Mouse (Mus musculus): Measurements from ENCODE around the gene Pth2. TPM values are rescaled to one million over a fixed set of nuclear protein-coding genes. Genes with fewer than 3 reads are reported as not detected.

Gene Pth2
- polyA plus RNA-seq, 1 experiment, result 21.9 TPM

DNA sequence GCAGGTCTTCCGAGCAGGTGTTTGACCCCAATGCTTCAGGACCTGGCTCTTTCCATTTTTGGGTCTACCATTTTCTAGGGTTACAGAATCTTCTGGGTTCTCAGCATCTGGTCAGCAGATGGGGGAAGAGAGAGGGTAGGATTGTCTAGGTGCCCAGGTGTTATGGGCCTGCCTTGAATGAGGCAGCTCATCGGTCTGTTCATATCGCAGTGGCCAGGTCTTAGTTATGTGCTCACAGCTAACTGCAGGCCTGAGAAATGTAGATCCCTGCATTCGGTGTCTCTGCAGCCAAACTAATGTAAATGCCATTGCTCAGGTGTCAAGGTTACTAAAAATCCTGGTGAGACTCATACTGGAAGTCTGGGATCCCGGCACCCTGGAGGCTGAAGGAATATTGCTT lies 45.6 kb downstream of the Pth2 start:
- Histone ChIP-seq H3K27me3 (ENCODE audit: control insufficient read depth, insufficient read depth, low read length) (no peaks in the 10 kb centered on the region), H3K4me3 (ENCODE audit: control insufficient read depth, low read depth, low read length) (no peak overlapping the region), H3K27ac (ENCODE audit: control insufficient read depth, insufficient read depth, low read depth, low read length) (no peak overlapping the region), H3K4me1 (ENCODE audit: control insufficient read depth, insufficient read depth, low read length) (no peaks in the 10 kb centered on the region), H3K36me3 (ENCODE audit: control insufficient read depth, insufficient read depth, low read length) (no peaks in the 10 kb centered on the region)
- TF ChIP-seq CTCF (IDR thresholded peaks at IDR 0.05; ENCODE audit: control insufficient read depth, insufficient read depth, insufficient replicate concordance, low read depth, low read length) (no peak), POLR2A (IDR thresholded peaks at IDR 0.05; ENCODE audit: control insufficient read depth, low read depth, low read length) (no peak)

DNA sequence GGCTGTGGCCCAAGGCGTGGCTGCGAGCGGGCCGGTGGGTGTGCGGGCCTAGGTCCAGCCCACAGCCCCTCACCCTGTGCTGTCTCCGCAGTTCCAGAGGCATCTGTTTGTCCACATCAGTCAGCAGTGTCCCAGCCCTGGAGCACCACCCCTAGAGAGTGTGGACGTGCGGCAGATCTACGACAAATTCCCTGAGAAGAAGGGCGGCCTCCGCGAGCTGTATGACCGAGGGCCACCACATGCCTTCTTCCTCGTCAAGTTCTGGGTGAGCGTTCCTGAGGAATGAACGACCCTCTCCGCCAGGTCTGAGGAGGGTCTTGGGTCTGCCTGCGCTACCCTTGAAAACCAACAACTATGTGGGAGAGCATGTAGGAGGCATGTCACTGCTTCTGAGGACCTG lies 47.8 kb downstream of the Pth2 start:
- TF ChIP-seq CTCF (IDR thresholded peaks at IDR 0.05; ENCODE audit: control insufficient read depth, insufficient read depth, insufficient replicate concordance, low read depth, low read length), result no peak
- no peak for TF ChIP-seq POLR2A (IDR thresholded peaks at IDR 0.05; ENCODE audit: control insufficient read depth, low read depth, low read length)
- H3K27me3 ChIP-seq (ENCODE audit: control insufficient read depth, insufficient read depth, low read length), result no peaks in the 10 kb centered on the region
- H3K4me1 ChIP-seq (ENCODE audit: control insufficient read depth, insufficient read depth, low read length), result peaks cover under 1% of the 10 kb centered on the region
- no peak overlapping the region for H3K27ac ChIP-seq (ENCODE audit: control insufficient read depth, insufficient read depth, low read depth, low read length)
- H3K4me3 ChIP-seq (ENCODE audit: control insufficient read depth, low read depth, low read length), result no peak overlapping the region
- H3K36me3 ChIP-seq (ENCODE audit: control insufficient read depth, insufficient read depth, low read length), result no peaks in the 10 kb centered on the region

DNA sequence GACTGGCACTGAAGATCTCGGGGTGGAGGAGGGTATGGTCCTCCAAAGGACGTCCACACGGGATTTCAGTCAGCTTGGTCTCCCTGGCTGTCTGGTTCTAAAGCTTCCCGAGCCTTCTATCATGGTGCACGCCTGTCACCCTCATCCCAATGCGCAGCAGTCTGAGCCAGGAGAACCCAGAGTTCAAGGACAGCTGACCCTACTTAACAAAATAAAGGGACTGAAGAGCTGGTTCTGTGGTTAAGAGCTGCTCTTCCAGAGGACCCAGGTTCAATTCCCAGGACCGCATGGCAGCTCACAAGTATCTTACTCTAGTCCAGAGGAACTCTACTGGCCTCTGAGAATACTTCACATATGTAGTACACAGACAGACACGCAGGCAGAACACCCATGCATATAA lies 48.3 kb downstream of the Pth2 start:
- no peaks in the 10 kb centered on the region for H3K27me3 ChIP-seq (ENCODE audit: control insufficient read depth, insufficient read depth, low read length)
- no peak overlapping the region for H3K4me3 ChIP-seq (ENCODE audit: control insufficient read depth, low read depth, low read length)
- TF ChIP-seq POLR2A (IDR thresholded peaks at IDR 0.05; ENCODE audit: control insufficient read depth, low read depth, low read length) (no peak), CTCF (IDR thresholded peaks at IDR 0.05; ENCODE audit: control insufficient read depth, insufficient read depth, insufficient replicate concordance, low read depth, low read length) (no peak)
- H3K36me3 ChIP-seq (ENCODE audit: control insufficient read depth, insufficient read depth, low read length), result no peaks in the 10 kb centered on the region
- H3K27ac ChIP-seq (ENCODE audit: control insufficient read depth, insufficient read depth, low read depth, low read length), result no peak overlapping the region
- peaks cover 6% of the 10 kb centered on the region for H3K4me1 ChIP-seq (ENCODE audit: control insufficient read depth, insufficient read depth, low read length)

DNA sequence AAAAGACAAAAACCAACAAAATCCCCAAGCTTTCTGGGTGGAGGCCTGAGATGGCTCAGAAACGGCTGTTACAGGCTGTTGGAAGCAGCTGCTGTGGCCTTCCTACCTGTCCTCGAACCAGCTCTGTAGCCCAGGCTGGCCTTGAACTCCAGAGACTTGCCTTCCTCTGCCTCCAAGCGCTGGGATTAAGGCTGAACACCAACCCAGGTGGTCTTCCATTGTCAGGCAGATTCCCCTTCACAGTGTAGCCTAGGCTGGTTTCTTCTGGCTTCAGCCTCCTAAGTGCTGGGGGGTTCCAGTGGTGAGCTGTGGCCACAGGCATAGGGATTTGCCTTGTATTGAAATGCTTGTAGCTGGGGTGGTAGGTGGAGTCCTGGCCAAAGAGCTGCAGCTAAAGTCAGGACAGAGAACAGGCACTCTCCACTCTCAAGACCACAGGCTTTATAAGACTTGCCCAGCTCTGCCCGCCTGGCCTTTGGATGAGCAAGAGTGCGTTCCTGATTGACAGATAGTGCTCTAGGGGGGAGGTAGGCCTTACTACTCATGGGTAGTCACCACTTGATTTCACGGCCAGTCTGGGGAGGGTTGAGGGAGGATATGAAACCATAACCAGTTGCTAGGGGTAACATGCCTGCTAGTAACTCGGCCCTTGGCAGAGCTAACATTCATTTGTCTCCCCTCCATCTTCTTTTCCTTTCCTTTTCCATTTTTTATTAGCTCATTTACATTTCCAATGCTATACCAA lies 48.8 kb downstream of the Pth2 start:
- peaks cover 8% of the 10 kb centered on the region for H3K4me1 ChIP-seq (ENCODE audit: control insufficient read depth, insufficient read depth, low read length)
- H3K27me3 ChIP-seq (ENCODE audit: control insufficient read depth, insufficient read depth, low read length), result no peaks in the 10 kb centered on the region
- no peak overlapping the region for H3K27ac ChIP-seq (ENCODE audit: control insufficient read depth, insufficient read depth, low read depth, low read length)
- TF ChIP-seq CTCF (IDR thresholded peaks at IDR 0.05; ENCODE audit: control insufficient read depth, insufficient read depth, insufficient replicate concordance, low read depth, low read length) (no peak), POLR2A (IDR thresholded peaks at IDR 0.05; ENCODE audit: control insufficient read depth, low read depth, low read length) (no peak)
- no peaks in the 10 kb centered on the region for H3K36me3 ChIP-seq (ENCODE audit: control insufficient read depth, insufficient read depth, low read length)
- no peak overlapping the region for H3K4me3 ChIP-seq (ENCODE audit: control insufficient read depth, low read depth, low read length)

DNA sequence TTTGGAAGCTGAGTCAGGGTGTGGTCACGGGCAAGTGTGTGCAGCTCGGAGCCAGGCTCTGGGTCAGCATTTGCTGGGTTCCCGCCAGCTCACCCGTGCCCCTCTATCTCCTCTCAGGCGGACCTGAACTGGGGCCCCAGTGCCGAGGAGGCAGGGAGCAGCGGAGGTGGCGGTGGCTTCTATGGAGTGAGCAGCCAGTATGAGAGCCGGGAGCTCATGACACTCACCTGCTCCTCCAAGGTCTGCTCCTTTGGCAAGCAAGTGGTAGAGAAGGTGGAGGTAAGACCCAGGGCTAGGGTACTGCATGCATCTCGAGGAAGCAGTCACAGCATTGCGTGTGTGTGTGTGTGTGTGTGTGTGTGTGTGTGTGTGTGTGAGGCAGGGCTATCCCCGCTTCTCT lies 50.4 kb downstream of the Pth2 start:
- H3K27ac ChIP-seq (ENCODE audit: control insufficient read depth, insufficient read depth, low read depth, low read length), result no peak overlapping the region
- no peak overlapping the region for H3K4me3 ChIP-seq (ENCODE audit: control insufficient read depth, low read depth, low read length)
- H3K27me3 ChIP-seq (ENCODE audit: control insufficient read depth, insufficient read depth, low read length), result no peaks in the 10 kb centered on the region
- TF ChIP-seq POLR2A (IDR thresholded peaks at IDR 0.05; ENCODE audit: control insufficient read depth, low read depth, low read length) (no peak), CTCF (IDR thresholded peaks at IDR 0.05; ENCODE audit: control insufficient read depth, insufficient read depth, insufficient replicate concordance, low read depth, low read length) (no peak)
- peaks cover 14% of the 10 kb centered on the region for H3K4me1 ChIP-seq (ENCODE audit: control insufficient read depth, insufficient read depth, low read length)
- H3K36me3 ChIP-seq (ENCODE audit: control insufficient read depth, insufficient read depth, low read length), result no peaks in the 10 kb centered on the region

Other genes starting within 250 kb of the Pth2 start
- 1,042 and 1,092 TPM in 2 replicates for gene Tsks, start 237.8 kb upstream of the Pth2 start, polyA plus RNA-seq (2012; rRNA removed)
- 137 and 148 TPM in 2 replicates for gene Cpt1c, start 206.1 kb upstream of the Pth2 start, polyA plus RNA-seq (2012; rRNA removed)
- 59.6 and 60.1 TPM in 2 replicates for gene Prmt1, start 194.4 kb upstream of the Pth2 start, polyA plus RNA-seq (2012; rRNA removed)
- 108 and 114 TPM in 2 replicates for gene Irf3, start 183.3 kb upstream of the Pth2 start, polyA plus RNA-seq (2012; rRNA removed)
- 85.4 and 93.5 TPM in 2 replicates for gene Bcl2l12, start 182.3 kb upstream of the Pth2 start, polyA plus RNA-seq (2012; rRNA removed)
- gene Scaf1, start 164.6 kb upstream of the Pth2 start, polyA plus RNA-seq (2012; rRNA removed), result 25.1 and 27.4 TPM in 2 replicates
- gene Rras, start 163.0 kb upstream of the Pth2 start, polyA plus RNA-seq (2012; rRNA removed), result 43.4 and 44.2 TPM in 2 replicates
- gene Prr12, start 128.1 kb upstream of the Pth2 start, polyA plus RNA-seq (2012; rRNA removed), result 3.4 and 3.5 TPM in 2 replicates
- 115 and 123 TPM in 2 replicates for gene Nosip, start 118.6 kb upstream of the Pth2 start, polyA plus RNA-seq (2012; rRNA removed)
- gene Prrg2, start 118.3 kb upstream of the Pth2 start, polyA plus RNA-seq (2012; rRNA removed), result 27.3 and 27.9 TPM in 2 replicates
- gene Rcn3, start 88.8 kb upstream of the Pth2 start, polyA plus RNA-seq (2012; rRNA removed), result 10.4 and 16.3 TPM in 2 replicates
- 5.4 and 5.8 TPM in 2 replicates for gene Fcgrt, start 77.1 kb upstream of the Pth2 start, polyA plus RNA-seq (2012; rRNA removed)
- 169 and 192 TPM in 2 replicates for gene Rps11, start 56.6 kb upstream of the Pth2 start, polyA plus RNA-seq (2012; rRNA removed)
- gene Rpl13a, start 52.2 kb upstream of the Pth2 start, polyA plus RNA-seq (2012; rRNA removed), result 859 and 869 TPM in 2 replicates
- gene Gm45713, start 44.8 kb upstream of the Pth2 start, polyA plus RNA-seq (2012; rRNA removed), result 0.06 and 0.41 TPM in 2 replicates
- 3.8 and 3.9 TPM in 2 replicates for gene Flt3l, start 44.6 kb upstream of the Pth2 start, polyA plus RNA-seq (2012; rRNA removed)
- 258 and 295 TPM in 2 replicates for gene Pih1d1, start 26.7 kb upstream of the Pth2 start, polyA plus RNA-seq (2012; rRNA removed)
- 12.8 and 13.4 TPM in 2 replicates for gene Aldh16a1, start 26.4 kb upstream of the Pth2 start, polyA plus RNA-seq (2012; rRNA removed)
- gene Slc17a7, start 17.0 kb upstream of the Pth2 start, polyA plus RNA-seq (2012; rRNA removed), result 33.5 and 34.1 TPM in 2 replicates
- gene Gfy, start 1.4 kb upstream of the Pth2 start, polyA plus RNA-seq (2012; rRNA removed), result 3.9 and 5.4 TPM in 2 replicates
- gene Ccdc155, start 23.9 kb downstream of the Pth2 start, polyA plus RNA-seq (2012; rRNA removed), result 78.3 and 81.9 TPM in 2 replicates
- 1,273 and 1,348 TPM in 2 replicates for gene Dkkl1, start 31.2 kb downstream of the Pth2 start, polyA plus RNA-seq (2012; rRNA removed)
- gene Tead2, start 34.8 kb downstream of the Pth2 start, polyA plus RNA-seq (2012; rRNA removed), result 43.1 and 60.2 TPM in 2 replicates
- 78.0 and 87.4 TPM in 2 replicates for gene Cd37, start 58.1 kb downstream of the Pth2 start, polyA plus RNA-seq (2012; rRNA removed)
- gene Slc6a16, start 60.1 kb downstream of the Pth2 start, polyA plus RNA-seq (2012; rRNA removed), result 76.9 and 81.4 TPM in 2 replicates
- 785 and 851 TPM in 2 replicates for gene Slc6a21, start 96.5 kb downstream of the Pth2 start, polyA plus RNA-seq (2012; rRNA removed)
- 52.2 and 54.8 TPM in 2 replicates for gene Trpm4, start 152.8 kb downstream of the Pth2 start, polyA plus RNA-seq (2012; rRNA removed)
- 0.10 and 0.22 TPM in 2 replicates for gene Hrc, start 154.3 kb downstream of the Pth2 start, polyA plus RNA-seq (2012; rRNA removed)
- 1.1 and 1.2 TPM in 2 replicates for gene Ppfia3, start 186.0 kb downstream of the Pth2 start, polyA plus RNA-seq (2012; rRNA removed)
- 5.7 and 7.3 TPM in 2 replicates for gene Lin7b, start 189.6 kb downstream of the Pth2 start, polyA plus RNA-seq (2012; rRNA removed)
- 180 and 202 TPM in 2 replicates for gene Snrnp70, start 214.7 kb downstream of the Pth2 start, polyA plus RNA-seq (2012; rRNA removed)
- 0.99 and 1.1 TPM in 2 replicates for gene Kcna7, start 224.7 kb downstream of the Pth2 start, polyA plus RNA-seq (2012; rRNA removed)
- 0.19 and 0.25 TPM in 2 replicates for gene Ntf5, start 232.7 kb downstream of the Pth2 start, polyA plus RNA-seq (2012; rRNA removed)
- gene Lhb, start 239.8 kb downstream of the Pth2 start, polyA plus RNA-seq (2012; rRNA removed), result 32.8 and 38.1 TPM in 2 replicates

All from testis, adult 2 months (tissue).